Mouse (Mus musculus): ENCODE measurements around the gene Cmtm2a. TPM values are rescaled to one million over a fixed set of nuclear protein-coding genes. Genes with fewer than 3 reads are reported as not detected.

The Cmtm2a gene
- not detected for total RNA-seq (2023)

DNA sequence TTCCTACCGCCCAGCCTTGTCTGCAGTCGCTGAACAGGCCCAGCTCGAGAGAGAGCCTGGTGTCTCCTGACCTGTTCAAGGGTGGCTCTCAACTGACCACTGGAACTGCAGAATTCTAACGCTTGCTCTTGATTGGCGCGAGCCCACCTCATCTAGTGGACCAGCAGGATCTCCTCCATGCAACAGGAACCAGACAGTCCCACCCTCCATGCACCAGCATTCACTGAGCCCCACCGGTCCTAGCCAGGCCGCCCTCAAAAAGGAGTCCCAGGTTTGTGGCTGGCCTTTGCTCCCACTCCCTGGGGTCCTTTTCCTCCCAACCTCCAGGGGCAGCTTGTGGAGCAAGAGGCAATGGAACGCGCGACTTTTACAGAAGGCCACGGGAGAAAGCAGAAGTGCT lies at the start of gene Cmtm2a:
Gene Cmtm2a, minus strand, starts transcription at position 101 of the 400 bp plus-strand sequence.

DNA sequence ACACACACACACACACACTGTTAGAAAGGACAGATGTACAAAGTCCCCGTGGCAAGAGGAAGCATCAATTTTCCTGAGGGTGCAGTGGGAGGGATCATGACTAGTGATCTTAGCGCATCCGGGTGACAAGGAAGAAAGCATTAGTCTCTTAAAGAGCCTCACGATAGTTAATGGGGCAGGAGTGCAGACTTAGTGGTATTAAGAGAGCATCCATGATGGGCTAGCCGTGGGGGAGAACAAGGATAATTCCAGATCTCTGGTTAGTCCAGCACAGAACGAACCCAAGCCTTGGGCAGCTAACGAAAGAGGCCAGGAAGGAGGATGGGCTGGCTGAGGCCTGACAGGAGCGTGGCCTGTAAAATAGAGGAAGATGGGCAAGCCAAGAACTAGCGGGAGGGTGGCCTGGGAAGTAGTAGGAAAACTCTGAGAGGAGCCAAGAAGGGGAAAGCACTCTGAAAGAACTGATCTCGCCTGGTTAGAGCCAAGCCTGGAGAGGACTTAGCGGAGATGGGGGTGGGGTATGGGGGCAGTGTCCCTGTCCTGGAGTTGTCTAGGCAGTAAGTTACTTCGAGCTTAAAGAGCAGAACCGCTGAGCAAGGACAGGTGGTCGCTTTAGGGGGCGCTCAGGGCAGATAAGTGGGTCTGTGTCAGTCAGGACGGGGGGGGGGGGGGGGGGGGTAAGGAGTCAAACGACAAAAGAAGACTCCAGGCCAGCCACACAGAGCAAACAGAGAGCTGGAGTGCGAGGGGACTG lies 46.4 kb upstream of the Cmtm2a start, which contains the start of gene Cmtm3:
Gene Cmtm3, plus strand, starts transcription at position 182 of the 754 bp plus-strand sequence.

DNA sequence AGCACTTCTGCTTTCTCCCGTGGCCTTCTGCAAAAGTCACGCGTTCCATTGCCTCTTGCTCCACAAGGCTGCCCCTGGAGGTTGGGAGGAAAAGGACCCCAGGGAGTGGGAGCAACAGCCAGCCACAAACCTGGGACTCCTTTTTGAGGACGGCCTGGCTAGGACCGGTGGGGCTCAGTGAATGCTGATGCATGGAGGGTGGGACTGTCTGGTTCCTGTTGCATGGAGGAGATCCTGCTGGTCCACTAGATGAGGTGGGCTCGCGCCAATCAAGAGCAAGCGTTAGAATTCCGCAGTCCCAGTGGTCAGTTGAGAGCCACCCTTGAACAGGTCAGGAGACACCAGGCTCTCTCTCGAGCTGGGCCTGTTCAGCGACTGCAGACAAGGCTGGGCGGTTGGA lies 28.9 kb upstream of the Cmtm2a start, which contains the start of gene Cmtm2b:
Gene Cmtm2b, plus strand, starts transcription at position 301 of the 400 bp plus-strand sequence.

DNA sequence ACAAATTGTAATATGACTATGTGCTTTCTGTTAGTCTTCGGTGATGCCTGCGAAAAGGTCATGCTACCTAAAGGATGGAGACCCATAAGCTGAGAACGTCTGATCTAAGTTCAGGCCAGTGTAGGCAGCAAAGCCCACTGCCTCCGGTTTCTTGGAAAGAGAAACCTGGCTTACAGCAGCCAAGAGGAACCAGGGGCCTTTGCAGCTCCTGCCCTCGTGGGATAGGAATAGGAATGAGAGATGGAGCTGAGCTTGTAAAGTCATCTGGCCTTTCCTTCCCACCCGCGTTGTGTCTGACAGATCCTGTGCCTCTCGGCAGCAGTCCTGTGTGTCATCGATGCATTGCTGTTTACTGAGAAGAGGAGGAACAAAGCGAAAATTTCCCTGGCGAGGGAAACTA lies 28.3 kb upstream of the Cmtm2a start, which contains the start of gene Gm11020:
Gene Gm11020, plus strand, starts transcription at position 301 of the 400 bp plus-strand sequence.

DNA sequence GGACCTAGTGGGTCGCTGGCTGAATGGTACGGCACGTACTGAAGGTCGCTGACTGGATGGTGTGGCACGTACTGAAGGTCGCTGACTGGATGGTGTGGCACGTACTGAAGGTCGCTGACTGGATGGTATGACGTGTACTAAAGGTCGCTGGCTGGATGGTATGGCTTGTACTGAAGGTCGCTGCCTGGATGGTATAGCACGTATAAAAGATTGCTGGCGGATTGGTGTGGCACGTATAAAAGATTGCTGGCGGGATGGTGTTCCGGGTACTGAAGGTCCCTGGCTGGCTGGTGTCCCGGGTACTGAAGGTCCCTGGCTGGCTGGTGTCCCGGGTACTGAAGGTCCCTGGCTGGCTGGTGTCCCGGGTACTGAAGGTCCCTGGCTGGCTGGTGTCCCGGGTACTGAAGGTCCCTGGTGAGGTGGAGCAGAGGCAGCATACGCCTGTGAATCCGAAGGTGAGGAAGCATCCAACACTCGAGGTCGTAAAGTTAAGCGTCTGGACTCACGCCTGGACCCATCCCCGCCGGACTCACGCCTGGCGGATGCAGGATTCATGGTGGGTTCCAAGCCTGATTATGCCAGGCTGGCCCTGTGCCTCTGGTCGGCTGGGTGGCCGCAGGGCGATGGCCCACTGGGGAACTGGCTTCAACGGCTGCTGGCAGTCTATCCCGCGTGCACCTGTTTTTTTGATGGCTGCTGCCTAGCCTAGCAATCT lies 16.6 kb upstream of the Cmtm2a start, which contains the start of the genes Gm45711 and Cmtm1:
Gene Gm45711, minus strand, starts transcription at position 641 of the 715 bp plus-strand sequence.
Gene Cmtm1, minus strand, starts transcription at position 705 of the 715 bp plus-strand sequence.

DNA sequence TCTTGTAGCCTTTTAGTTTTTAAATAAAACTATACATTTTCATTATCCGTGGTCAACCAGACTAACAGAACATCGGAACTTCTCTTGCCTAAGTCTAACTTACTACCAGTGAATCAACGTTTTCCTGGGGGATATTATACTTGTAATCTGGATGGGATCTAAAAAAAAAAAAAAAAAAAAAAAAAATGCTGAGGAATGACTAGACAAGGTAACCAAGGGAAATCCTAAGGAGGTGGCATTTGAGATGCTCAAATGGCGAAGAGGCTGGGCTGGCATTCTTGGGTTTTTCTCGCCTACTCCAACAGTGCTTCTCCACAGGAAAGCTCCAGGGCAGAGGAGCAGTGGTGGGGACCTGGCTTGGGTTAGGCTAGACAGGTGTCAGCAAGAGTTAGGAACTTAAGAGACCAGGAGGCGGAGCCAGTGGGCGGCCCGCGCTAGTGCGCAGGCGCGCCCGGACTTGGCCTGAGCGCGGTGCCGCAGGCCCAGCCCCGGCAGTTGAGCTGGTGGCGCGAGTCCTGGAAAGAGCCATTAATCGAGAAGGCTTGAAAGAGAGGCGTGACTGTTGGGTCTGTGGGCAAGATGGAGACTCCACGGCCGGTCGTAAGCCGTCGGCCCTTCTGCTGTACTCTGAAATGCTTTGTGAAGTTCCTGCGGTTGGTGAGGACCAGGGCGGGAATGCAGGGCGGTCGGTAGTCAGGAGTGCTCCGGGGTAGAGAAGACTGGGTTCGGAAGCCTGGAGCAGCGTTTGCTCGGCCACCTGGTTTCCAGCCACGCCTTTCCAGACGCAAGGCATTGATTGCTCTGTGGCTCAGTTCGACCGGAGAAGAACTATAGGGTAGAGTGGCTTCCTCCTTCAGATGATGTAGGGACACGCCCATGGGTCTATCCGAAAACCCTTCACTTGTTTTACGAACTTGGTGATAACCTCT lies 42.3 kb downstream of the Cmtm2a start, which contains the start of gene Cklf:
Gene Cklf, plus strand, starts transcription at position 423 of the 929 bp plus-strand sequence.

DNA sequence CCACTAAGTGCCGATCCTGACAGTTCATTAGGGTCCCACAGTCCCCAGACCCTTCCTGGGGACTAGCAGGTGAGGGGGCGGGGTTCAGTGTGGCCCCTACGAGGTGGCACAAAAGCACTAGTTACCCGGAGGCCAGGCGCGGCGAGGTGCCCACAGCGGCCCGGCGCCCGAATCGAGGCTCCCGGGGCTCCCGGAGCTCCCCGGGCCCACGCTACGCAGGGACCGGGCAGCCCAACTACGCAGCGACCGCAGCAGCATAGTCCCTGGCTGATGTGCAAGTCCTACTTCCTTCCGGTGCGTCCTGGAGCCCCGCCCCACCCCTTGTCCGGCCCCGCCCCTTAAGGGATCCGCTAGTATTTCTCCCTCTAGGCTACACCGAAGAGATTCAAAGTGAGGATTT lies 44.7 kb downstream of the Cmtm2a start, which contains the start of gene Tk2:
Gene Tk2, minus strand, starts transcription at position 283 of the 400 bp plus-strand sequence.

Other genes starting within 250 kb of the Cmtm2a start
- 0.89 TPM for gene Cdh5, start 191.6 kb downstream of the Cmtm2a start, total RNA-seq (2023)
- not detected for gene Bean1, start 122.7 kb downstream of the Cmtm2a start, total RNA-seq (2023)
- 63.8 TPM for gene Tk2, start 44.6 kb downstream of the Cmtm2a start, total RNA-seq (2023)
- gene Cklf, start 42.3 kb downstream of the Cmtm2a start, total RNA-seq (2023) = 51.8 TPM
- not detected for gene Gm45711, start 16.9 kb upstream of the Cmtm2a start, total RNA-seq (2023)
- gene Cmtm1, start 17.0 kb upstream of the Cmtm2a start, total RNA-seq (2023) = not detected
- gene Gm11020, start 28.4 kb upstream of the Cmtm2a start, total RNA-seq (2023) = not detected
- gene Cmtm2b, start 29.0 kb upstream of the Cmtm2a start, total RNA-seq (2023) = not detected
- gene Cmtm3, start 46.2 kb upstream of the Cmtm2a start, total RNA-seq (2023) = 14.5 TPM
- gene Cmtm4, start 102.6 kb upstream of the Cmtm2a start, total RNA-seq (2023) = 2.6 TPM
- 51.6 TPM for gene Dync1li2, start 149.9 kb upstream of the Cmtm2a start, total RNA-seq (2023)
- 0.31 TPM for gene Terb1, start 216.7 kb upstream of the Cmtm2a start, total RNA-seq (2023)
- 32.4 TPM for gene Nae1, start 241.5 kb upstream of the Cmtm2a start, total RNA-seq (2023)
- 1.7 TPM for gene Car7, start 241.5 kb upstream of the Cmtm2a start, total RNA-seq (2023)